Mouse (Mus musculus): ENCODE measurements around the gene Schip1. TPM values are rescaled to one million over a fixed set of nuclear protein-coding genes. Genes with fewer than 3 reads are reported as not detected.
A peak's percentile ranks its signal among the peaks of the same experiment; 100 is the strongest.

Schip1 gene
- total RNA-seq, 2 experiments from 2014 or later = 317 to 338 TPM

- DNase-seq (ENCODE audit: extremely low spot score in 1 of 2, low spot score in 1 of 2) = no peak
These were observed 508.6 kb downstream of the Schip1 start for GRCm38 (mm10) chr3:68573226-68573624.

- no peak for DNase-seq (ENCODE audit: extremely low spot score in 1 of 2, low spot score in 1 of 2)
These were observed 509.5 kb downstream of the Schip1 start for GRCm38 (mm10) chr3:68574097-68574496.

- no peak for DNase-seq (ENCODE audit: extremely low spot score in 1 of 2, low spot score in 1 of 2)
These were observed 510.0 kb downstream of the Schip1 start for GRCm38 (mm10) chr3:68574565-68574964.

GRCm38 (mm10) chr3:68575636-68576340, 511.2 kb downstream of the Schip1 start:
- DNase-seq (ENCODE audit: extremely low spot score in 1 of 2, low spot score in 1 of 2) = no peak

- DNase-seq (ENCODE audit: extremely low spot score in 1 of 2, low spot score in 1 of 2) = peak; percentile 73
These were observed 511.8 kb downstream of the Schip1 start for GRCm38 (mm10) chr3:68576431-68576830.

- no peak for DNase-seq (ENCODE audit: extremely low spot score in 1 of 2, low spot score in 1 of 2)
These were observed 512.3 kb downstream of the Schip1 start for GRCm38 (mm10) chr3:68576948-68577347.

- DNase-seq (ENCODE audit: extremely low spot score in 1 of 2, low spot score in 1 of 2) = no peak
These were observed 517.0 kb downstream of the Schip1 start for GRCm38 (mm10) chr3:68581591-68581990.

- DNase-seq (ENCODE audit: extremely low spot score in 1 of 2, low spot score in 1 of 2) = no peak
These were observed 517.6 kb downstream of the Schip1 start for GRCm38 (mm10) chr3:68582103-68582740.

GRCm38 (mm10) chr3:68583031-68583693, 518.6 kb downstream of the Schip1 start:
- DNase-seq (ENCODE audit: extremely low spot score in 1 of 2, low spot score in 1 of 2) = no peak

GRCm38 (mm10) chr3:68583771-68584511, 519.3 kb downstream of the Schip1 start:
- DNase-seq (ENCODE audit: extremely low spot score in 1 of 2, low spot score in 1 of 2) = no peak

- DNase-seq (ENCODE audit: extremely low spot score in 1 of 2, low spot score in 1 of 2) = no peak
These were observed 520.6 kb downstream of the Schip1 start for GRCm38 (mm10) chr3:68585213-68585612.

- no peak for DNase-seq (ENCODE audit: extremely low spot score in 1 of 2, low spot score in 1 of 2)
These were observed 522.1 kb downstream of the Schip1 start for GRCm38 (mm10) chr3:68586646-68587064.

GRCm38 (mm10) chr3:68587567-68588245, 523.1 kb downstream of the Schip1 start:
- no peak for DNase-seq (ENCODE audit: extremely low spot score in 1 of 2, low spot score in 1 of 2)

GRCm38 (mm10) chr3:68589220-68589840, 524.7 kb downstream of the Schip1 start:
- DNase-seq (ENCODE audit: extremely low spot score in 1 of 2, low spot score in 1 of 2) = no peak

GRCm38 (mm10) chr3:68590436-68590835, 525.8 kb downstream of the Schip1 start:
- DNase-seq (ENCODE audit: extremely low spot score in 1 of 2, low spot score in 1 of 2) = no peak

GRCm38 (mm10) chr3:68592575-68592974, 528.0 kb downstream of the Schip1 start:
- DNase-seq (ENCODE audit: extremely low spot score in 1 of 2, low spot score in 1 of 2) = no peak

- DNase-seq (ENCODE audit: extremely low spot score in 1 of 2, low spot score in 1 of 2) = no peak
These were observed 528.7 kb downstream of the Schip1 start for GRCm38 (mm10) chr3:68593073-68593867.

- no peak for DNase-seq (ENCODE audit: extremely low spot score in 1 of 2, low spot score in 1 of 2)
These were observed 530.8 kb downstream of the Schip1 start for GRCm38 (mm10) chr3:68595316-68595925.

GRCm38 (mm10) chr3:68596938-68597337, 532.3 kb downstream of the Schip1 start:
- DNase-seq (ENCODE audit: extremely low spot score in 1 of 2, low spot score in 1 of 2) = no peak
